Mouse (Mus musculus) testis, adult 2 months (tissue): ENCODE results near the gene Crebl2. TPM values are rescaled to one million over a fixed set of nuclear protein-coding genes. Genes with fewer than 3 reads are reported as not detected.

Experiments used
- H3K27ac ChIP-seq: fragments of 200-500 bp; 2 replicates; pipeline ENCODE4 v1.5.1; 2012; ENCODE audit warnings: low read depth, low read length; ENCODE audit not compliant: control insufficient read depth, insufficient read depth
- H3K27me3 ChIP-seq: fragments of 200-500 bp; 2 replicates; pipeline ENCODE4 v1.6.1; 2012; ENCODE audit warnings: mild to moderate bottlenecking, low read length, moderate library complexity; ENCODE audit not compliant: control insufficient read depth, insufficient read depth
- H3K36me3 ChIP-seq: fragments of 200-500 bp; 2 replicates; pipeline ENCODE4 v1.6.1; 2012; ENCODE audit warnings: mild to moderate bottlenecking, low read length; ENCODE audit not compliant: control insufficient read depth, insufficient read depth
- H3K4me1 ChIP-seq: fragments of 200-500 bp; 2 replicates; pipeline ENCODE4 v1.6.1; 2012; ENCODE audit warnings: low read length; ENCODE audit not compliant: control insufficient read depth, insufficient read depth
- H3K4me3 ChIP-seq: fragments of 200-500 bp; 2 replicates; pipeline ENCODE4 v1.5.1; 2012; ENCODE audit warnings: low read depth, mild to moderate bottlenecking, low read length, moderate library complexity, mixed read lengths; ENCODE audit not compliant: control insufficient read depth
- CTCF ChIP-seq: fragments of 200-500 bp; IDR thresholded peaks from 2 replicates; pipeline ENCODE4 v1.5.1; 2012; ENCODE audit warnings: low read depth, mild to moderate bottlenecking, inconsistent platforms, low read length, moderate library complexity; ENCODE audit not compliant: control insufficient read depth, insufficient read depth, insufficient replicate concordance
- POLR2A ChIP-seq: fragments of 200-500 bp; IDR thresholded peaks from 2 replicates; pipeline ENCODE4 v1.6.1; 2012; ENCODE audit warnings: low read depth, mild to moderate bottlenecking, inconsistent platforms, low read length, moderate library complexity; ENCODE audit not compliant: control insufficient read depth
- polyA plus RNA-seq: library from polyadenylated mRNA; depleted of rRNA; stranded (reverse); fragments of >200 nt; gene quantifications from 2 replicates; pipeline ENCODE4 v1.2.3, GENCODE M21; 2012; rRNA removed

Crebl2 gene
- 7.7 and 11.2 TPM in 2 replicates for polyA plus RNA-seq

DNA sequence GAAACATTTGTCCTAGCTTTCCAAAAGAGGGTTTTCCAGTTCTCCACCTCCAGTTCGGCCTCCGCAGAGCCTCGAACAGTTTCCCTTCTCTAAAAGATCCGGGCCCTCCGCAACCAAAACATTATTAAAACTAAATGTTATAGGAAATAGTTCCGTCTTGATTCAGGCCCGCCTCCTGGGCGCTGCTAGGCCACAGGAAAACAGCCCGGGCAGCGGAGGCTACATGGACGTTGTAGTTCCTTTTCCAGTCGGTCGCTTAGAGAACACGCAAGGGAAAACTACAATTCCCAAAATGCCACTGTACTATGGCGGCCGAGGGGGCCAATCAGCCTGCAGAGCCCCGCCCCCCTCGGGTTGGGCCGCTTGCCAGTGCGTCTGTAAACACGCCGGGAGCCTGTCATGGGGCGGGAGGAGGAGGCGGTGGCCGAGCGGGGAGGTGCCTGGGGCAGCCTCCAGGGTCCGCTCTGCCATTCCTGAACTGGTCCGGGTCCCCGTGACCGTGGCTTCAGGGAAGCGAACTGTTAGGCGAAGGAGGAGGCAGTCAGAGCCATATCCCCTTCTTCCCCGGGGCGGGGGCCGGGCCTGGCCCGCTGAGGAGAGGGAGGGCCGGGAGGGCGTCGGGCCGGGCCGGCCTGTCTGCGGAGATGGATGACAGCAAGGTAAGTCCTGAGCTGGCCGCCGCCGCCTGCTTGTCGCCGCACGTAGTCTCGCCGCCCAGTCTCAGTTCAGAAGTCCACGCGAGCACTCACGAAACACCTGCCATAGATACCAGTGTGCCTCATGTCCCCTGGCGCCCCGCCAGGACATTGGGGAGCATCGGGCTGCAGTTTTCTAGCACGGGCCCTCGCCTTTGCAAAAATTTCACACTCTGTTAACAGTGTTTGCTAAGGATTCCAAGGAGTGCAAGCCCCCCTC, at the start of gene Crebl2:
Crebl2 (plus strand) TSS at position 369 of the 915 bp plus-strand sequence.
- Histone ChIP-seq H3K27me3 (no peaks in the 10 kb centered on the region), H3K4me3 (peak within 1 kb of the TSS; percentile 95), H3K27ac (peak within 1 kb of the TSS; percentile 95), H3K4me1 (peaks cover 4% of the 10 kb centered on the region), H3K36me3 (no peaks in the 10 kb centered on the region)
- TF ChIP-seq POLR2A (peak; percentile 53), CTCF (no peak)

GRCm38 (mm10) chr6:134781494-134781913, 48.5 kb upstream of the Crebl2 start:
- H3K4me3 ChIP-seq: no peak overlapping the region
- TF ChIP-seq CTCF (no peak), POLR2A (no peak)
- H3K27me3 ChIP-seq: no peaks in the 10 kb centered on the region
- no peaks in the 10 kb centered on the region for H3K36me3 ChIP-seq
- H3K4me1 ChIP-seq: no peaks in the 10 kb centered on the region
- H3K27ac ChIP-seq: no peak overlapping the region

DNA sequence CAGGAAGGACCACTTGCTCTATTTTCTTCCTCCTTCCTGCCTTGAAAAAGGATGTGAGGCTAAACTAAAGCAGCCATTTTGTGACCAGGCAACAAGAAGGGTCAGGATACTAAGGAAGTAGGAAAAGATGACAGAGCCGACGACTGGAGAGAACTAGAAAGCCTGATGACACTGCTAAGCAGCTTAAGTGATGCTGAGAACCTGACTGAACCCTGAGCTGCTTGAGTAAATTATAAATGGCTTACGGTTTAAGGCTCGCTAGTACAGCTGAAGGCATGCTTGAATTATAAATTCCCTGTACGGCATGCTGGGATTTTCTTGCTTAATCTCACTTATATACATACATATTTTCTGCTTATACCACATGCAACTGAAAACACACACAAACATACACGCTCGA, 47.1 kb upstream of the Crebl2 start:
- no peaks in the 10 kb centered on the region for H3K27me3 ChIP-seq
- H3K27ac ChIP-seq: no peak overlapping the region
- no peaks in the 10 kb centered on the region for H3K36me3 ChIP-seq
- TF ChIP-seq POLR2A (no peak), CTCF (no peak)
- no peaks in the 10 kb centered on the region for H3K4me1 ChIP-seq
- no peak overlapping the region for H3K4me3 ChIP-seq

DNA sequence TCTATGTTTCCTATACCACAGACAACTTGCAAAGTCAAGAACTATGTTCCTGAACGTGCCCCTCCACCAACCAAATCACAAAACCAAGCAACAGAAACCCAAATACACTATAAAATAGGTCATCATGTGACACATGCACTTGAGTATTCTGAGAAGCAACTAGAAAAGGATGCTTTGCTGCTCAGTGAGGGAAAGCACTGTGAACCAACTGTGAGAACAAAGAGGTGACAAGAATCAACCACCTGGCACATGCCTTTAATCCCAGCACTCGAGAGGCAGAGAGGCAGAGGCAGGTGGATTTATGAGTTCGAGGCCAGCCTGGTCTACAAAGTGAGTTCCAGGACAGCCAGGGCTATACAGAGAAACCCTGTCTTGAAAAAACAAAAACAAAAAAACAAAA, 43.5 kb upstream of the Crebl2 start:
- no peaks in the 10 kb centered on the region for H3K36me3 ChIP-seq
- H3K27ac ChIP-seq: no peak overlapping the region
- H3K4me1 ChIP-seq: no peaks in the 10 kb centered on the region; the same call in 1 of the 2 replicates
- H3K27me3 ChIP-seq: no peaks in the 10 kb centered on the region
- H3K4me3 ChIP-seq: no peak overlapping the region
- TF ChIP-seq POLR2A: no peak
- no peak for TF ChIP-seq CTCF

- peaks cover 12% of the 10 kb centered on the region for H3K4me1 ChIP-seq
- no peak overlapping the region for H3K4me3 ChIP-seq
- H3K36me3 ChIP-seq: no peaks in the 10 kb centered on the region
- H3K27ac ChIP-seq: no peak overlapping the region
- TF ChIP-seq POLR2A (no peak), CTCF (no peak)
- no peaks in the 10 kb centered on the region for H3K27me3 ChIP-seq
Measured at GRCm38 (mm10) chr6:134789100-134789499, 40.9 kb upstream of the Crebl2 start.

DNA sequence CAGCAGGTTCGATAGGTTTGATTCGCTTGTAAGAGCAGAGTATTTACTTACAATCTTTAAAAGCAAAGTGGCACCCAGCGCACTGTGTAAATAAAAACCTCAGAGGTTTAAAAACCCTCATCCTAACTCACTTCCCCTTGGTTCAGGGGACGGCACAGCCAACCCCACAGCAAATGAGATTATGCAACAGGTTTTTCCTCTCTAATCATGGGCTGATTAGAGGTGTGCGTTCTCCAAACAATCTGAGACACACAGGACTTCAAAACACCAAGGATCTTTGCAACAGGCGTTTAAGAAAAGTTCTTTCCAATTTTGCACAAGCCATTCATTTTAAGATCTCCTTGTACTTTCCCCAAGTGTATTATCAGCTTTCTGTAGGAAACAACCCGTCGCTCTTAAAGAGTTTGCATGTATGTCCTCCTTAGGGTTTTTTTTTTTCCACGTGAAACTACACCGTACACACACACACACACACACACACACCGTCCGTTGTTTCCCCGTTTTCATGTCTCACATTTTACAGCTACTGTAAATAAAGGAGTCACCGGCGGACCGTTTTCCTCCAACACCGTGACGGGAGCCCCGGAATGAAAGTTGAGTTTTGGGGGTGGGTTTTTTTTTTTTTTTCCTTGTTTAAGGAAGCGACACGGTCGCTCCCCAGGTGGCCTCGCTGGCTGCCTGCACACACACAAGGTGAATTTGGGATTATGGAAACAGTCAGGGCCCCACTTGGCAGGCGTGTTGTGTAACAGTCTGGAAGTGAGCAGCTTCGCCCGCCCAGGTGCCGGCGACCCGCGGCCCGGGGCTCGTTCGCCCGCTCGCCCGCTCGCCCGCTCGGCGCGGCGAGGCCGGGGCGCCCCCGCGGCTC, 38.5 kb upstream of the Crebl2 start:
- Histone ChIP-seq H3K4me1 (peaks cover 19% of the 10 kb centered on the region), H3K36me3 (no peaks in the 10 kb centered on the region), H3K4me3 (peak overlapping the region; percentile 98), H3K27me3 (no peaks in the 10 kb centered on the region), H3K27ac (peak overlapping the region; percentile 98)
- TF ChIP-seq POLR2A (no peak), CTCF (no peak)
